Mouse (Mus musculus) forebrain, embryonic 10.5 days (tissue): ENCODE measurements around the gene Plpp2. TPM values are rescaled to one million over a fixed set of nuclear protein-coding genes. Genes with fewer than 3 reads are reported as not detected.

Experiments
- DNase-seq: peaks from one replicate; pipeline ENCODE4 v3.0.0-alpha.2; 2017; ENCODE audit warnings: low spot score; ENCODE audit errors: extremely low spot score
- H3K27ac ChIP-seq: fragments of 300-500 bp; sonication (generic); 2 replicates; pipeline ENCODE4 v1.5.1; 2016; ENCODE audit warnings: mild to moderate bottlenecking
- H3K27me3 ChIP-seq: fragments of 300-500 bp; sonication (generic); 2 replicates; pipeline ENCODE4 v1.6.1; 2016; ENCODE audit warnings: mild to moderate bottlenecking; ENCODE audit not compliant: poor library complexity, severe bottlenecking
- H3K36me3 ChIP-seq: fragments of 300-500 bp; sonication (generic); replicated peaks from 2 replicates; pipeline ENCODE4 v1.6.1; 2016; ENCODE audit warnings: mild to moderate bottlenecking, moderate library complexity
- H3K4me1 ChIP-seq: fragments of 300-500 bp; sonication (generic); 2 replicates; pipeline ENCODE4 v1.6.1; 2016
- H3K4me3 ChIP-seq: fragments of 300-500 bp; sonication (generic); 2 replicates; pipeline ENCODE4 v1.5.1; 2016; ENCODE audit warnings: mild to moderate bottlenecking, moderate library complexity
- H3K9me3 ChIP-seq: fragments of 300-500 bp; sonication (generic); 2 replicates; pipeline ENCODE4 v1.6.1; 2016; ENCODE audit warnings: mild to moderate bottlenecking, moderate library complexity
- whole genome bisulfite sequencing: fragments of 180-500 bp; shearing (Covaris S2); methylation state at CpG from one replicate; pipeline ENCODE4 v1.1.7; 2016; 5-methylcytosine and 5-hydroxymethylcytosine counted together
- polyA plus RNA-seq: library from polyadenylated mRNA; unstranded; fragments of >200 nt; fragmentation: Nextera tagmentation; extraction: Ambion mirVana; gene quantifications from 2 replicates; pipeline ENCODE4 v1.2.1, GENCODE M21; 2016

Plpp2 gene
- polyA plus RNA-seq, 1 experiment from 2014 or later = 26.0 TPM

DNA sequence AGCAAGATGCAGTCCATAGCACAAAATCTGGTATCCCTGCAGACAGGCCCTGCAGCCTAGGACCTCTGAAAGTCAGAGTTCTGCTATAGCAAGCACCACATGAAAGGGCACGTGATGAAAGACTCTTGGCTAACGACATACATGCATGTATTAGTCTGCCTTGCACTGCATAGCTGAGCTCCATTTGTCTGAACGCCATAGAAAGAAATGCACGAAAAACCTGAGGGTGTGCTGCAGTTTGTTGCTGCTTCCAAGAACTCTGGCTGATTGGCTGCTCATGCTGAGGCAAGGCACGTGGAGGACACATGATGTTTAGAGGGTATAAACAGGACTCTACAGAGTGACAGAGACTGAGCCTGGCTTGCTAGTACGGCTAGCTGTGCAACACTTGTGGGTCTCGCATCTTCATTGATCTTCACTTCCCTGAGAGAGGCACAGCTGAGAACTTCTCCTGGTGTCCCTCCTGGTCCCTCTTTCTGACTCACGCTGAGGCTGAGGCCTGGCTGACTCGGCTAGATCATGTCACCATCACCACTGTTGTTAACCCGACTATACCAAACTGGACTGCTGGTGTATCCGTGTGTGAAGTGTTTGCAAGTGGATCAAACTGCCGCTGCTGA, 3.0 kb upstream of the Plpp2 start:
- Histone ChIP-seq H3K4me3 (no peak overlapping the region), H3K36me3 (peaks cover 45% of the 10 kb centered on the region), H3K27ac (no peak overlapping the region), H3K27me3 (peaks cover 11% of the 10 kb centered on the region; the same call in 1 of the 2 replicates), H3K9me3 (no peaks in the 10 kb centered on the region), H3K4me1 (peaks cover 25% of the 10 kb centered on the region)
- 84% methylated on average over 12 of the region's 12 CpGs for WGBS
- peak; percentile 13 for DNase-seq

DNA sequence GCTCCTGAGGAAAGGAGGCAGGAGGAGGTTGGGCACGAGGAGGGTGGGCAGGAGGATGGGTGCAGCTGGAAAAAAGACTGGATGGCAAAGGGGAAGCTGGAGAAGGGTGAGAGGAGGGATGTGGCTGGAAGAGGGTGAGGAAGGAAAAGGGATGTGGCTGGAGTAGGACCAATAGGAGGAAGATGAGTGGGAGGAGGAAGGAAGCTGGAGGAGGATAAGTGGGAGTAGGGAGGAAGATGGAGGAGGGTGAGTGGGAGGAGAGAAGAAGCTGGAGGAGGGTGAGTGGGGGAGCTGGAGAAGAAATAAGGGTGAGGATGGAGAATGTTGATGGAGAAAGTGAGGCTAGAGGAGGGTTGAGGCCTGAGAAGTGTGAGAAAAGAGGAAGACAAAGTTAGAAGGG, 1.8 kb upstream of the Plpp2 start:
- peaks cover 36% of the 10 kb centered on the region for H3K36me3 ChIP-seq
- H3K27me3 ChIP-seq = peaks cover 11% of the 10 kb centered on the region; the same call in 1 of the 2 replicates
- H3K27ac ChIP-seq = no peak overlapping the region
- no peak overlapping the region for H3K4me3 ChIP-seq
- 69% methylated on average over 1 of the region's 1 CpGs for WGBS
- no peaks in the 10 kb centered on the region for H3K9me3 ChIP-seq
- peaks cover 27% of the 10 kb centered on the region for H3K4me1 ChIP-seq
- peak; percentile 12 for DNase-seq

DNA sequence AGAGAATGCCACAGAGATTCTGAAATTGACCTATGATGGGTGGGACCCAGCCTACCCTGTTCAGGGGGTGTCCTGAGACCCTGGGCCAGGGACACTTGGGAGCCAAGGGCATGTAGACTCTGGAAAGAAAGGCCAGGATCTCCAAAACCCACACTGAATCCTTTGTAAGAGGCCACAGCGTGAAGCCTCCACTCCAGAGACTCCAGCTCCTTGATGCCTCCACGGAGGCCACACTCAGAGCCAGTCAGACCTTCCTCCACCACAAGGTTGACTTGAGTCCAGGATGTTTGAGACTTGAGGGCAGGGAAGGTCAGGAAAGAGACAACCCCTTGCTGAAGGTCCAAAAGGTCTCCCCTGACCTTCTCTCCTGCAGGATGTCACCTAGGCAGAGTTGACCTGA, 830 bp upstream of the Plpp2 start:
- 86% methylated on average over 2 of the region's 2 CpGs for WGBS
- peaks cover 35% of the 10 kb centered on the region for H3K36me3 ChIP-seq
- peaks cover 27% of the 10 kb centered on the region for H3K4me1 ChIP-seq
- H3K27me3 ChIP-seq = peaks cover 11% of the 10 kb centered on the region; the same call in 1 of the 2 replicates
- DNase-seq = peak; percentile 15
- H3K27ac ChIP-seq = no peak overlapping the region
- no peak overlapping the region for H3K4me3 ChIP-seq
- no peaks in the 10 kb centered on the region for H3K9me3 ChIP-seq

DNA sequence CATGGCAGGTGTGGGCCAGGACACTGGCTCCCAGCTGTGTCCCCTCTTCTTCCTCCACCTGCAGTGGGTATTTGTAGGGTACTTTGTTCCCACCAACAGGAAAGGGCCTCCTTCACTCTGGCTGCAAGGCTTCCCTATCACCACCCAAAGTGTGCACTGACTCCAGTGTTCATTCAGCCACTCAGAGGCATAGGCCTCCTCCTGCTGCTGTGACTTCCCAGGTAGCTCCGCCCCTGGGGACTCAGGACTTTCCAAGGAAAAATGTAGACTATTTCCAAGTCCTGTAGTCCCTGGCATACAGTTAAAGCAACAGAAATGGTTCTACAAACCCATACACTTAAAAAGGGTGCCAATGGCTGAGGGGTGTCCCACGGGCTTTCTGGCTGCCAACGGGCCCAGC, 918 bp downstream of the Plpp2 start:
- peaks cover 11% of the 10 kb centered on the region; the same call in 1 of the 2 replicates for H3K27me3 ChIP-seq
- H3K9me3 ChIP-seq = no peaks in the 10 kb centered on the region
- peak overlapping the region; percentile 69 for H3K4me3 ChIP-seq
- WGBS = 26% methylated on average over 3 of the region's 3 CpGs
- H3K36me3 ChIP-seq = peaks cover 24% of the 10 kb centered on the region
- peaks cover 27% of the 10 kb centered on the region for H3K4me1 ChIP-seq
- DNase-seq = peak; percentile 17
- H3K27ac ChIP-seq = peak overlapping the region; percentile 84

DNA sequence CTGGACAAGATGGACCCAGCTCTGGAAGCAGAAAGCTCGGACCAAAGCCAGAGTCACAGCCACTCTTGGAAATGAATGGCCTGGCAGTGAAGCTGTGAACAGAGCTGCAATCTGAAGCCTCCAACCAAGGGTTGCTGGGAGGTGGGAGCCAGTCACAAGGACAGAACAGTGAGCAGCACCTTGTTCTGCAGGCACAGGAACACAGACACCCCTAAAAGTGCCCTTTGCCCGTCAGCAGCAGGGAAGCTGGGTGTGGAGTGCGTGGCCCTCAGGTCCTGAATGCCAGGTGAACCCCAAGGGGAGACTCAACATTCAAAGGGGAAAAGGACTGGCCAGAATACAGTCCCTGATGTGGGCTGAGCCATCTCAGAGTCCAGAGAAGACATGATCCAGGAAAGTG, 2.0 kb downstream of the Plpp2 start:
- Histone ChIP-seq H3K36me3 (peaks cover 29% of the 10 kb centered on the region), H3K27ac (no peak overlapping the region), H3K9me3 (no peaks in the 10 kb centered on the region), H3K4me1 (peaks cover 27% of the 10 kb centered on the region), H3K4me3 (no peak overlapping the region), H3K27me3 (peaks cover 11% of the 10 kb centered on the region; the same call in 1 of the 2 replicates)
- DNase-seq = peak; percentile 12
- WGBS = 87% methylated on average over 3 of the region's 3 CpGs

DNA sequence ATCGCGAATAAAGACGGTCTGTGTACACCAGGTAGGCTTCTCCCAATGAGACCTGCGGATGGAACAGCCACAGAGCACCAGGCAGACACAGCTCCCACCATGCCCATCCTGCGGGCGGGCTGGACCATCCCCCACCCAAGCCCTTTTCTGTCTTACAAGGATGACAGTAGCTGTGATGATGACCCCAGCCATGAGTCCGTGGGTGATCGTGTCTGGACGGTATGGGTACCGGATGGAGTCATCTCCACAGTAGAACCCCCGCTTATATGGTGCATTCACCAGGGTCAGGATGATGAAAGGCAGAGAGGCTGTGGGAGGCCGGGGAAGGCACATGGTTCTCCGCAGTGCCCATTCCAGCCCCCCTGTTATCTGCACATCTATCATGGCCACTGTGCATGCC, 2.9 kb downstream of the Plpp2 start:
- peak; percentile 10 for DNase-seq
- H3K9me3 ChIP-seq = no peaks in the 10 kb centered on the region
- no peak overlapping the region for H3K4me3 ChIP-seq
- WGBS = 94% methylated on average over 13 of the region's 13 CpGs
- peaks cover 11% of the 10 kb centered on the region; the same call in 1 of the 2 replicates for H3K27me3 ChIP-seq
- peaks cover 27% of the 10 kb centered on the region for H3K4me1 ChIP-seq
- no peak overlapping the region; the same call in 1 of the 2 replicates for H3K27ac ChIP-seq
- peaks cover 38% of the 10 kb centered on the region for H3K36me3 ChIP-seq

DNA sequence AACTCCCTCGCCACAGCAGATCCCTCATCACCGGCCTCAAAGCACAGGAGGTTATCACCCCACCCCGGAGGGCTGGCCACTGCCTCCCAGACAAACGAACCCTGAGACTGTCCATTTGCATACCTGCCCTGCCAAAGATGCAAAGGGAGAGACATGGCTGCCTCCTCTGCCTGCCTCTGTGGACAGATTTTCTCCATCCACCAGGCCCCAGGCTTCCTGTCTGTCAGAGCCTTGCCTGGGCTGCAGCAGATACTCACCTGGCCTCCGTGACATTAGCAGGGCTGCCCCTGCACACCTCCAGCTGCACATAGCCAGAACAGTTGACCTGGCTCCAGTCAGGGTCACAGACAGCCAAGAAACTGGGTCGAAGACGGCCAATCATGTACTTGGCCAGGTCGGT, 3.4 kb downstream of the Plpp2 start:
- Histone ChIP-seq H3K4me1 (peaks cover 27% of the 10 kb centered on the region), H3K27me3 (peaks cover 11% of the 10 kb centered on the region; the same call in 1 of the 2 replicates), H3K4me3 (no peak overlapping the region), H3K9me3 (no peaks in the 10 kb centered on the region), H3K27ac (no peak overlapping the region), H3K36me3 (peaks cover 42% of the 10 kb centered on the region)
- 83% methylated on average over 8 of the region's 8 CpGs for WGBS
- peak; percentile 12 for DNase-seq

DNA sequence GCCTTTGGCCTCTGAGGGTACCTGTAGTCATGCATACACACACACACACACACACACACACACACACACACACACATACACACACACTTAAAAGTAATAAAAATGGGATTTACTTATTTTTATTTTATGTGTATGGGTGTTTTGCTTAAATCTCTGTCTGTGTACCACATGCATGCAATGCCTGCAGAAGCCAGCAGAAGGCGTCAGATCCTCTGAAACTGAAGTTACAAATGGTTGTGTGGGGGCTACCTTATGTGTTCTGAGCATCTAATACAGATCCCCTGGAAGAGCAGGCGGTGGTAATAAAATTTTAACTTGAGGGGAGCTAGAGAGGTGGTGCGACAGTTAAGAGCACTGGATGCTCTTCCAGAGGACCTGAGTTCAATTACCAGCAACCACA, 5.5 kb downstream of the Plpp2 start:
- Histone ChIP-seq H3K27ac (no peak overlapping the region), H3K36me3 (peaks cover 56% of the 10 kb centered on the region), H3K4me3 (no peak overlapping the region), H3K4me1 (peaks cover 16% of the 10 kb centered on the region), H3K27me3 (no peaks in the 10 kb centered on the region), H3K9me3 (no peaks in the 10 kb centered on the region)
- WGBS = 76% methylated on average over 3 of the region's 3 CpGs
- peak; percentile 8 for DNase-seq

DNA sequence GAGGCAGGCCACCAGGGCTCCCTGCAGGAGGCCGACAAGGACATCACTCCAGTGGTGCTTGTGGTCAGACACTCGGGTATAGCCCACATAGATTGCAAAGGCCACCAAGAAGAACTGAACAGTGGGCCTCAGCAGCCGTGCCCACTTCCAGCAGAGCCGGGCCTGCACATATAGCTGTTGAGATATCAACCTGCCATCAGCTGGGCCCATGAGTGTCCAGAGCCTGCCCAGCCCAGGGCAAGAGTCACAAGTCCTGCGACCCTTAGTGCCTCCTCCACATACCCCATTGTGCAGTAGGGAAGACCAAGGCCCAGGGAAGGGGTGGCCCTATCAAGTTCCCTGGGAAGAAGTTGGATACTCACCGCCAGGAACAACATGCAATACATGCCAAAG, 6.1 kb downstream of the Plpp2 start:
- H3K36me3 ChIP-seq = peaks cover 56% of the 10 kb centered on the region
- no peaks in the 10 kb centered on the region for H3K27me3 ChIP-seq
- no peak overlapping the region for H3K4me3 ChIP-seq
- 93% methylated on average over 6 of the region's 6 CpGs for WGBS
- peaks cover 10% of the 10 kb centered on the region for H3K4me1 ChIP-seq
- no peak overlapping the region for H3K27ac ChIP-seq
- DNase-seq = peak; percentile 13
- H3K9me3 ChIP-seq = no peaks in the 10 kb centered on the region

DNA sequence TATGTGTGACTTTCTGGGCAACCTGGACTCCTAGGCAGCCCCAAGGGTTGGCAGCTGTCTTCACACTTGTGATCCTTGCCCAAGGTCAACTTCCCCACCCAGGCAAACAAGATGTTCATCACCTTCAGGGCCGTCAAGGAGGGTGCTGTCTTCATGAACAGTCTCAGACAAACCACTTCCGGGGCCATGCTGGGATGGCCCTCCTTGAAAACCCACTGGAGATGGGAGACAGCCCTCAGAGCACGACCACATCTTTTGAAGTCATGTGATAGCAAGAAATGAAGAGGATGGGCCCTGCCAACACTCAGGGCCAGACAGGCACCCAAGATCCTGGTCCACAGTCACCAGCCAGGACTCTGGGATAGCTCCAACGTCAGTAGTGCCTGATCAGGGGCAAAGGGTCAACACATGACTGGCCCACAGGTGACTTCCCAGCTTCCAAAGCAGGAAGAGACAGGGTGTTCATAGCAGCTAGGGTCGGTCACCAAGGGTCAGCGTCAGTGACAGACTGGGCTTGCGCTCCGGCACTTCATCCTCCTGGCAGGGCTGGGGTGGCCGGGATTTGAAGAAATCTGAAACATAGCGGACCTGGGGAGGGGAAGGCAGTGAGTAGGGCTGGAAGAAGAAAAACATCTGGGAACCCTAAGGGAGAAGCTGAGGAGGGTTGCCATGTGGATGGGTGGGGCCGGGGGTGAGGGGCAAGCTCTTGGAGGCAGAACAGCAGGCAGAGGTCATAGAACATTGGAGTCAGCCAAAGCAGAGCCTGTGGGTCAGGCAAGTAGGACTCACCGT, 6.7 kb downstream of the Plpp2 start:
- H3K4me3 ChIP-seq = no peak overlapping the region
- peaks cover 56% of the 10 kb centered on the region for H3K36me3 ChIP-seq
- H3K4me1 ChIP-seq = peaks cover 4% of the 10 kb centered on the region
- 92% methylated on average over 12 of the region's 12 CpGs for WGBS
- no peak overlapping the region for H3K27ac ChIP-seq
- H3K9me3 ChIP-seq = no peaks in the 10 kb centered on the region
- no peaks in the 10 kb centered on the region for H3K27me3 ChIP-seq
- DNase-seq = peak; percentile 11

DNA sequence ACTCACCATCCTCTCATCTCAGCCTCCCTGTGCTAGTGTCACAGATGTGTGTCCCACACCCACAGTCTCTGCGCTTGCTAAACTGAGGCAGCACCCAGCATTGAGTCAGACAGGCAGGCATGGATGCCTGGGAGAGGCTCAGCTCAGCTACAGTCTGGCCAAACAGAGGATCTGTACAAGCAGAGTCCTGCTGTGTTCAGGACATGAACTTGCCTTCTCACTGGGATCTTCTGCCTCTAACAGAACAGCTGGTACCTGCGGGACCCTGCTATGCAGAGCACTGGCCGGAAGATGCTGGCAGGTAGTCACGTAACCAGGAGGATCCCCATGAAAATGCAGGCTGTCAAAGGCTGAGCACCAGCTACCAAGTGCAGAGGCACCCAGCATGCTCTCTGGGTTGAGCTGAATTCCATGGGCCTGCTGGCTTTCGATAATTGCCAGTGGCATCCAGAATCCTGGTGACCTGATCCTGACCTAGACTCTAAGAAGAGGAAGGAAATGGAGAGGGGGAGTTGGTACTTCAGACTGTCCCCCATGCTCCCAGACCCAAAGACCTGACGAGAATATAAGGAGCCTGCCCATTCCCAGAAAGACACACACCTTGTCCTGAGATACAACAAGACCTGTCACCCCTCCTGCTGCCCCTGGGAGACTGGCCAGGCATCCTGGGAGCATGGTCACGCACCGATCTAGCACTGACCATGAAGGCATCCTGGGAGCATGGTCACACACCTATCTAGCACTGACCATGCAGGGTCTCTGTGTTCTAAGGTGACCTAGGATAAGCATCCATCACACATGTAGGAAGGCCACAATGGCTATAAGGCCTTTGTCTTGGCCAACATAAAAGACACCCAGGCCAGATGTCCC, 7.9 kb downstream of the Plpp2 start:
- Histone ChIP-seq H3K4me3 (no peak overlapping the region), H3K36me3 (peaks cover 56% of the 10 kb centered on the region), H3K27ac (no peak overlapping the region), H3K27me3 (no peaks in the 10 kb centered on the region), H3K4me1 (no peaks in the 10 kb centered on the region), H3K9me3 (no peaks in the 10 kb centered on the region)
- WGBS = 89% methylated on average over 8 of the region's 8 CpGs
- DNase-seq = peak; percentile 11

DNA sequence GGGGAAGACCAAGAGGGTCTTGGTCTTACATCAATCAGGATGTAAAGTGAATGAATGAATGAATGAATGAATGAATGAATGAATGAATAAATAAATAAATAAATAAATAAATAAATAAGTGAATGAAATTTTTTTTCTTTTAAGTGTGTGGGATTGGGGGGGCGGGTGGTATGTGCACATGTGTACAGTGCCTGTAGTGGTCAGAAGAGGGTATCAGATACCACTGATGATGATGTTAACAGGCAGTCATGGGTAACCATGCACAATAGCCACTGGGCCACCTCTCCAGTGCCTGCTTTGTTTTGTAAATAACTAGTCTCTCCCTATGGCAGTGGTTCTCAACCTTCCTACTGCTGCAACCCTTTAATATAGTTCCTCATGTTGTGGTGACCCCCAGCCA, 9.2 kb downstream of the Plpp2 start:
- Histone ChIP-seq H3K27me3 (no peaks in the 10 kb centered on the region), H3K4me3 (no peak overlapping the region), H3K36me3 (peaks cover 45% of the 10 kb centered on the region), H3K9me3 (no peaks in the 10 kb centered on the region), H3K4me1 (no peaks in the 10 kb centered on the region), H3K27ac (no peak overlapping the region)
- 90% methylated on average over 1 of the region's 1 CpGs for WGBS
- no peak for DNase-seq
